In the genomic region with DNA sequence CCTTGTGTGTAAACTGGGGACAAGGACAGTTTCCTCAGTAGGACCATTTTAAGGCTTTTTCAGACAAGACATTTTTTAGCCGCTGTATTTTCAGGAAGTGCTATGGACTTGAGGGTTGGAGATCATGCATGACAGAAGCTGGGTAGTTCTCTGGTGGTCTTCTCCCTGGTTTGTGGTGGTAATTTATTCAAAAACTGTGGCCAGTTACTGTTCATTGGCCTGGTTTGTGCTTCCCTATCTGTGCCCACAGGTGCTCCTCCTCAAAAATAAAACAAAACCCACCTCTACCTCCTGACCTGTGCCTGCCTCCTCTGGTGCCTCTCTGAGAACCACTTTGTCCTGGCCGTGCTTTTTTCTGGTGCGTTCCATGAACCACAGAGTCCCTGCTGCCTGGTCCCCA, we compare ENCODE assay signal across 22 mouse cellular contexts.
A peak's percentile ranks its signal among the peaks of the same experiment; 100 is the strongest.
DNase-seq lines count a peak whose midpoint lies in the region; ATAC-seq and TF ChIP-seq lines count a peak whose summit lies in the region.
"Had no signal": no experiment of that assay in that cellular context is flagged by ENCODE, and none has a peak within 500 bp of the region (broad histone marks: within the 10 kb centered on the region; RNA-seq: fewer than 3 reads in every experiment).

No protein-coding gene starts in this region.

- TF ChIP-seq POLR2A in CH12.LX (IDR thresholded peaks at IDR 0.05; ENCODE audit: low read depth, low read length): no peak

- peaks cover 0 to 2% of the 10 kb centered on the region in 2 experiments for H3K36me3 ChIP-seq in CH12.LX (replicated peaks in 1 of 2; ENCODE audit: control insufficient read depth in 1 of 2, insufficient read depth in 1 of 2, low read length in 1 of 2)
- peaks cover 4% of the 10 kb centered on the region; the same call in 1 of the 2 replicates for H3K36me3 ChIP-seq in midbrain, embryonic 14.5 days (ENCODE audit: control insufficient read depth, insufficient read depth, low read length)

- peak; percentile 42 for TF ChIP-seq EP300 in CH12.LX (IDR thresholded peaks at IDR 0.05; ENCODE audit: low read length)

- H3K27ac ChIP-seq in CH12.LX (ENCODE audit: insufficient read depth, low read depth): no peak overlapping the region
- H3K27ac ChIP-seq in midbrain, embryonic 14.5 days (replicated peaks; ENCODE audit: low read depth, low read length): no peak overlapping the region
- H3K27ac ChIP-seq: embryonic facial prominence, embryonic 13.5 days; embryonic facial prominence, embryonic 15.5 days; forebrain, embryonic 10.5 days; forebrain, embryonic 12.5 days had no signal

- 90% methylated on average over 3 of the region's 3 CpGs for WGBS in midbrain, embryonic 14.5 days

- no peak overlapping the region for H3K9ac ChIP-seq in CH12.LX (ENCODE audit: insufficient read depth, low read depth)
- no peak overlapping the region for H3K9ac ChIP-seq in midbrain, embryonic 14.5 days (replicated peaks; ENCODE audit: low read length)
- H3K9ac ChIP-seq: embryonic facial prominence, embryonic 13.5 days; embryonic facial prominence, embryonic 15.5 days; forebrain, embryonic 12.5 days had no signal

- no peak overlapping the region for H3K4me2 ChIP-seq in CH12.LX (ENCODE audit: insufficient read depth, low read depth, poor library complexity, severe bottlenecking)
- no peak overlapping the region for H3K4me2 ChIP-seq in midbrain, embryonic 14.5 days (ENCODE audit: low read length)
- H3K4me2 ChIP-seq: embryonic facial prominence, embryonic 13.5 days; embryonic facial prominence, embryonic 15.5 days; forebrain, embryonic 12.5 days had no signal

- no peak for TF ChIP-seq RAD21 in CH12.LX (IDR thresholded peaks at IDR 0.05; ENCODE audit: low read depth, low read length)

- TF ChIP-seq CTCF in CH12.LX (conservative IDR thresholded peaks at IDR 0.05 in 1 of 2, IDR thresholded peaks at IDR 0.05 in 1 of 2; ENCODE audit: low read depth in 2 of 2, low read length in 2 of 2): no peak

- no peaks in the 10 kb centered on the region for H3K27me3 ChIP-seq in CH12.LX (replicated peaks)
- no peaks in the 10 kb centered on the region for H3K27me3 ChIP-seq in midbrain, embryonic 14.5 days (ENCODE audit: control insufficient read depth, insufficient read depth, low read length)
- H3K27me3 ChIP-seq: embryonic facial prominence, embryonic 13.5 days; embryonic facial prominence, embryonic 15.5 days; forebrain, embryonic 12.5 days had no signal

- ATAC-seq in common myeloid progenitor, adult 5-6 weeks (replicated peaks; ENCODE audit: low read depth, poor library complexity, severe bottlenecking): peak; percentile 10; the same call in 1 of the 2 replicates
- ATAC-seq in midbrain, embryonic 14.5 days (ENCODE audit: low FRiP score, low TSS enrichment): no peak
- ATAC-seq: CD4-positive, CD25-positive, alpha-beta regulatory T cell, adult 4 months; forebrain, embryonic 14.5 days; forebrain, embryonic 16.5 days had no signal

- in situ Hi-C loops in CH12.LX (cut with MboI; ENCODE audit: low pct_ligation_motif_present, low pct_unique_long_range_greater_than_20kb, low sequenced_read_pairs): no loop called here

- peak; percentile 57 for DNase-seq in CH12.LX (ENCODE audit: extremely low read depth)
- DNase-seq in midbrain, embryonic 14.5 days: no peak
- no peak for DNase-seq in thymus, postnatal 14 days
- DNase-seq in cerebellum, adult 8-10 months: no peak
- DNase-seq: adrenal gland, adult 2 months; adrenal gland, postnatal 10 days; adrenal gland, postnatal 25 days; B cell, adult 2 months; cerebellum, adult 11-12 months; cerebellum, adult 2 months; cerebellum, postnatal 10 days; cerebellum, postnatal 25 days; embryo, embryonic 11 days had no signal

- H3K9me3 ChIP-seq in CH12.LX (replicated peaks; ENCODE audit: low read length): no peaks in the 10 kb centered on the region
- H3K9me3 ChIP-seq in midbrain, embryonic 14.5 days (ENCODE audit: control insufficient read depth, low read length): no peaks in the 10 kb centered on the region
- H3K9me3 ChIP-seq: embryonic facial prominence, embryonic 15.5 days had no signal

- H3K4me3 ChIP-seq in CH12.LX (replicated peaks in 1 of 3; ENCODE audit: low read depth in 2 of 3, low read length in 2 of 3, poor library complexity in 1 of 3): no peak overlapping the region
- no peak overlapping the region for H3K4me3 ChIP-seq in midbrain, embryonic 14.5 days (replicated peaks; ENCODE audit: low read depth, low read length)
- H3K4me3 ChIP-seq: embryonic facial prominence, embryonic 13.5 days; embryonic facial prominence, embryonic 15.5 days; erythroblast, embryonic 14.5 days; forebrain, embryonic 10.5 days; forebrain, embryonic 12.5 days had no signal

- H3K79me2 ChIP-seq in CH12.LX (replicated peaks; ENCODE audit: control insufficient read depth, extremely low read depth, insufficient read depth, poor library complexity, severe bottlenecking): no peaks in the 10 kb centered on the region

- dilution Hi-C loops in CH12.LX (cut with MboI; ENCODE audit: extremely low pct_ligation_motif_present, extremely low pct_unique_long_range_greater_than_20kb, low sequenced_read_pairs): no loop called here

- peaks cover 5 to 44% of the 10 kb centered on the region in 2 experiments for H3K4me1 ChIP-seq in CH12.LX (ENCODE audit: control insufficient read depth in 1 of 2, insufficient read depth in 2 of 2)
- H3K4me1 ChIP-seq in midbrain, embryonic 14.5 days (ENCODE audit: control insufficient read depth, insufficient read depth, low read length): peaks cover 12% of the 10 kb centered on the region; the same call in 1 of the 2 replicates

TF ChIP-seq in CH12.LX, 34 proteins besides CTCF, POLR2A, EP300 and RAD21:
- TF ChIP-seq KAT2A (IDR thresholded peaks at IDR 0.05; ENCODE audit: insufficient replicate concordance, low read length): no peak
- peak; percentile 48; the same call in 1 of the 2 replicates for TF ChIP-seq BHLHE40 (IDR thresholded peaks at IDR 0.05; ENCODE audit: low read depth, low read length)
- TF ChIP-seq MAFK (IDR thresholded peaks at IDR 0.05; ENCODE audit: insufficient replicate concordance, low read length): peak; percentile 57; the same call in 1 of the 2 replicates
- TF ChIP-seq GABPA (IDR thresholded peaks at IDR 0.05; ENCODE audit: insufficient replicate concordance, low read depth, low read length): no peak
- TF ChIP-seq ZC3H11A (IDR thresholded peaks at IDR 0.05; ENCODE audit: low read depth, low read length): no peak
- TF ChIP-seq MEF2A (IDR thresholded peaks at IDR 0.05; ENCODE audit: borderline replicate concordance, low read depth, low read length): no peak
- TF ChIP-seq CHD2 (IDR thresholded peaks at IDR 0.05; ENCODE audit: low read length): no peak
- TF ChIP-seq SMC3 (IDR thresholded peaks at IDR 0.05; ENCODE audit: low read depth, low read length): no peak
- TF ChIP-seq ELF1 (IDR thresholded peaks at IDR 0.05; ENCODE audit: low read depth, low read length): no peak
- no peak for TF ChIP-seq HCFC1 (IDR thresholded peaks at IDR 0.05; ENCODE audit: low read depth, low read length)
- TF ChIP-seq USF1 (IDR thresholded peaks at IDR 0.05; ENCODE audit: low read depth, low read length): no peak
- no peak for TF ChIP-seq ZNF384 (IDR thresholded peaks at IDR 0.05; ENCODE audit: low read depth, low read length)
- no peak for TF ChIP-seq NELFE (IDR thresholded peaks at IDR 0.05; ENCODE audit: low read depth, low read length)
- TF ChIP-seq MYC (IDR thresholded peaks at IDR 0.05; ENCODE audit: low read depth, low read length): no peak
- TF ChIP-seq MXI1 (IDR thresholded peaks at IDR 0.05; ENCODE audit: low read depth, low read length): no peak
- TF ChIP-seq ETS1 (conservative IDR thresholded peaks at IDR 0.05; ENCODE audit: low read depth, low read length): 0 out of 2 replicates have a peak, but pooled peaks have one; percentile 14
